Mouse (Mus musculus) right cerebral cortex, postnatal 10 days (tissue): Measurements from ENCODE around the gene Adrm1.

Experiments
- DNase-seq, 2 experiments: peaks; one replicate each; pipeline ENCODE4 v3.0.0; 2021; ENCODE audit warnings: low spot score in 2 of 2

Gene Adrm1

DNA sequence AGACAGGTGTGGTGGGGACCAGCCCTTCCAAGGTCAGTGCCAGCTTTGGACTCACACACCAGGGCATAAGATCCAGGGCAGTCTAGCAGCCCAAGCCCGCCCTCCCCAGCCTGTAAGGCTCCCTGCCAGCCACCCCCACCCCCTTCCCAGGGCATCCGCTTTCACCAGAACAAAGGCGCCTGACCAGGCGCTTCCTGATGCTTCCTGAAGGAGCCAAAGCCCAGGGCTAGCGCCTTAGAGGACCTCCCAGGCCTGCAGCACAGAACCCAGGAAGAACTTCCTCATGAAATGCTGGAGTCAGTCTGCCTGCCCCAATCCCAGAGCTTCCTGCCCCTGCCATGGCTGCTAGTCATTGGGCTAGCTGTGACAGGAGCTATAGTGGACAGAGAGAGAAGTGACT is 47.4 kb downstream of the Adrm1 start:
- no peak for DNase-seq

DNA sequence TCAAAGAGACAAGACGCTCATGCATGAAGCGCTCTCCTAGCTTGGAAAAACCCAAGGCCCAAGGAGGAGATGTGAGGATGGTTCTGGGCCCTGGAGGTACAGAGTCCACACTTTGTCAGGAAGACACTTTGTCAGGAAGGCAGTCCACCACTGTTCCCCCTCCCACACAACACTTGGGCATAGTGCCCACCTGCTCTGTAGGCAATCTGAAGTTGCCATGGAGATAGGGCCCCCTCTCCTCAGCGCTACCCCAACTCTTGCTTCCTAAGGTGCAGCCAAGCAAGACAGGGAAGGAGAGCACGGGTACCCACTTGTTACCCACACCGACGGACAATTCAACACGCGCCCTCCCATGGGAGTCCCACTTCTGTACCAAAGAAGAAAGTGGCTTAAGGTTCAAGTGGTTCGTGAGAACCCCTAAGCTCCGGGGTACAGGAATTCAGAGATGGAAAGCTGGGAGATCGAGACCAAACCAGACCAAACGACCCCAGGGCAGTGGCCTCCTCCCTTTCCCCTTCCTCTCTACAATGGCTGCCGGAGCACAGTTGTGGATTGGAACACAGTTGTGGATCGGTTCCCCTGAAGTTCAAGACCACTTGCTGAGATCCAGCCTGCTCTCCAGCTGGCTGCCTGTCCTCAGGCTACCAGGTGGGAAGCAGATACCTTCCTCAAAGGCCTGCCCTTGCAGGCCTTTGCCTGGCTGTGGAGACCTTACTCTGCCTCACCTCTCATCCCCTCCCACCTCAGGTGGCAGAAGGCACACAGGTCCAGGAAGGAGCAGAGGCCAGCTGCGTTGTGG is 48.1 kb downstream of the Adrm1 start:
- DNase-seq = peak in 1 of 2 experiments; percentile 50

DNA sequence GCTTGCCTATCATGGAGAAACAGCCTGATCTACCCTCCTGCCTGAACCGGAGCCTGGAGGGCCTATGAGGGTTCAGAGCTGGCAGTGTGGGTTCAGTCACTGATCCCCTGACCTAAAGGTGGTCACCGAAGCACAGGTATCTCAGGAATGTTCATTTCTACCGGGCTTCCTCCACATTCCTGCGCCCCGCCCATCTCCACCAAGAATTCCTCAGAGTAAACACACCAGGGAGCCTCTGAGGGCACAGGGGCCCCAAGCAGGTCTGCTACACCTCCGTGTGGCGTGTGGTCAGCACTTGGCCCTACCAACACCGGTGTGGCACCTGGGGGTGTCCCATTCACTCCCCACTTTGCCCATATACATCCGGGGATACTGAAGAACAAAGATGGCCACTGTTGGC is 48.9 kb downstream of the Adrm1 start:
- no peak for DNase-seq

DNA sequence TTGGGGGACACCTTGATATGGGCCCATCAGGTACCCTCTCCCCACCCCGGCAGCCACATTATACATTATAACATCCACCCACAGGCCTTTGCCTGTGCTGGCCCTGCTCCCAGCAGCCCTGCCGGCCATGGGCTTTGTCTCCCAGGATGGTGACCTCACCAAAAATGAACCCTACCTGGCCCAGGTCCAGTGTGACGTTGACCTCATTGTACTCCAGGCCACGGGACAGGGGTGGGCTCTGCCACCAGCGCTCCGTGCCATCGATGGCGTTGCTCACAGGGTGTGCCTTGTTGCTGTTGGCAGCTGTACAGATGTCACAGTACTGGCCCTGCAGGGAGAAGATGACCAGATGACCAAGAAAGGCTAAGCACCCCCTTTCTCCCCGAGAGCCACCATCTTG is 49.8 kb downstream of the Adrm1 start:
- no peak for DNase-seq

DNA sequence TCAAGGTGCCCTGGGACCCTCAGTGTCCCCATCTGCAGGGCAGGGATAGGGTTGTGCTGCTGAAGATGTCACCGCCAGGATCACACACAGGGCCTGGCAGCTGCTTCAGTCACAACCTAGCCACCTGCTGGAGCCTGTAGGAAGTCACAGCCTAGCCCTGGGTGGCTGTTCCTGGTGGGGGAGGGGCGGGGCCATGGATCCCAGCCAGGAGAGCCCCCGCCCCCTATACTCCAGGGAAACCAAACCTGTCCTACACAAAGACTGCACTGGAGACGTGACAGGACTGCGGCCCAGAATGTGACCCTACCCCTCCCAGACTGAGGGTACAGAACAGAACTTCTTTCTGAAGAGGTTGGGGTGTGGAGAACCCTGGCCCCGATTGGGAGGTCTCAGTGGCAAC is 51.0 kb downstream of the Adrm1 start:
- DNase-seq = no peak

DNA sequence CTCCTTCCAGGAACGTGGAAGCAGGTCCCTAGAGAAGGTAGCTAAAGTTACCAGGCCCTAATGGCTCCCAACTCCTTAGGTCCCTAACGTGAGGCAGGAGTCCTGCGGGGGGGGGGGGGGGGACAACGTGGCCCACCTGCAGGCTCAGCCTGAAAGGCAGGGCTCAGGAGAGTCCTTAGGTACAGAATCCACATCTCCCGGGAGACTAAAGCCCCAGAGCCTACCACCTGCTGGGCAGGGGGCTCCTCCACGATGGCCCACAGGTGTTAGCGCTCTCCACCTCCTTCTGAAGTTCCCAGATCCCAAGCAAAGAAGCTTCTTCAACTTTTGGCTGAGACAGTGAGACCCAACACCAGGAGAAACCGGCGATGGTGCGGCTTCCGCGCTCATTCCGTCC is 53.4 kb downstream of the Adrm1 start:
- no peak for DNase-seq

DNA sequence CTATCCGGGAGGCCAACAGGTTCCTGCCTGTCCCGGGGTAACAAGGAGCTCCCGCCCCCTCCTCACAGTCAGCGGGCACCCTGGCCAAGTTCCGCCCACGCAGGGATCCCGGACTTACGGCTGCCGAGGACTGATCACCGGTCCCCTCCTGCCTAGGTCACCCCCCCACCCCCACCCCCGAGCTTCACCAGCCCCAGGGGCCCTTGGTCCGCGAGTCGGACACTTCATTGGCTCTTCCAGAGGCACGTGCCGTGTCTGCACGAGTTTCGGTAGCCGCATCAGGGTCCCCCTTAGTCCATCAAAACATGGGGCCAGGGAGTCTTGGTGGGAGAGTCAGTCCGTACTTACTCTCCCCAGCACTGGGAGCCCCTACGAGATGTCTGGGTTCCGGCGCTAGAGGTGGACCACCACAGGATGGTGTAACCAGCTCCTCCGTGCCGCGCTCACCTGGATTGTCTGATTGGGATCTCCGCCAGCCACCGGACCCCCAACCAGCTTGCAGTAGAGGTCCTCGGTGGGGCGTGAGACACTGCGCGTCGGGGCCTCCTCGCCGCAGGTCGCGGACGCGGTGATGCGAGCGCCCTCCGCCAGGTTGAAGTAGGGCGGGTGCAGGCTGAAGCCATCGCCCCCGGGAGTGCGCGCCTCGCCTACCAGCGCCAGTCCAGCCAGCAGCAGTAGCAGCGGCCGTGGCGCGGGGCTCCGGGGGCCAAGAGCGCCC is 53.9 kb downstream of the Adrm1 start:
- no peak for DNase-seq
